Mouse (Mus musculus): ENCODE results near the gene Rnf7. TPM values are rescaled to one million over a fixed set of nuclear protein-coding genes. Genes with fewer than 3 reads are reported as not detected.
"Not testable (repeated sequence)": the region's sequence is repeated elsewhere in the genome, so short reads cannot be mapped to it uniquely, and the experiment has no call there.

Gene Rnf7
- total RNA-seq (2022): 10 to 100 TPM; 71.2 to 80.5 (median 77.9) TPM

DNA sequence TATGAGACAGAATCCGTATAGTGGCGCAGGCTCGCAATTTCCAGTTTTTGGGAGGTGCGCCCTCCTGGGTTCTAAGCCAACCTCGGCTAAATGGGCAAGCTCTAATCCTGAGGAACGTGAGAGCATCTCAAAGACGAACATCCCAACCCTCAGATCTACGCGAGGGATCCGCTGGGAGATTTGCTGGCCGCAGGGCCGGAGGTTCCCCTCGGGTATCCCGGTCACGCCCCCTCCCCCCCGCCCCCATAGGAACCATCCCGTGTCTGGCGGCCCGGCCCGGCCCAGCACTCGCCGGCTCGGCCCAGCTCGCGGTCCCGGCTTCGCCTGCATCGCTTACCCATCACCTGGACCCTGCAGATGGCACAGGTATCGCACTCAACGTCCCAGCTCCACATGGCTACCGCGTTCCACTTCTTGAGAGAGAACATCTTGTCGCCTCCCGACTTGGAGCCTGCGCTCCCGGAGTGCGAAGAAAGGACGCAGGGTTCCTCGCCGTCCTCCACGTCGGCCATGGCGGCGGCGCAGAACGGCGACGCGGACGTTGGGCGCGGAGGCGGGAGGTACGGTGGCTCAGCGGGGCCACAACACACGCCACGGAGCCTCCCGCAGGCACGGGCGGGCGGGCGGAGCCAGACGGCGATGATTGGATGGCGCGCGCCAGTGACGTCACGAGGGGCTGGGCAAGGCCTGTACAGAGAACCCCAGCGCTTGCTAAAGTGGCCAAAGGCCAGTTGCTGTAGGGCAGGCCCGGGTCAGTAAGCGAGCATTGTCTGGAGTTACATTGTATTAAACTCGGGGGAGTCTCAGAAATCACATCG, at the start of gene Rnf7:
Rnf7 (minus strand) TSS at position 605 of the 818 bp plus-strand sequence.
- peak; percentile 97 for DNase-seq

DNA sequence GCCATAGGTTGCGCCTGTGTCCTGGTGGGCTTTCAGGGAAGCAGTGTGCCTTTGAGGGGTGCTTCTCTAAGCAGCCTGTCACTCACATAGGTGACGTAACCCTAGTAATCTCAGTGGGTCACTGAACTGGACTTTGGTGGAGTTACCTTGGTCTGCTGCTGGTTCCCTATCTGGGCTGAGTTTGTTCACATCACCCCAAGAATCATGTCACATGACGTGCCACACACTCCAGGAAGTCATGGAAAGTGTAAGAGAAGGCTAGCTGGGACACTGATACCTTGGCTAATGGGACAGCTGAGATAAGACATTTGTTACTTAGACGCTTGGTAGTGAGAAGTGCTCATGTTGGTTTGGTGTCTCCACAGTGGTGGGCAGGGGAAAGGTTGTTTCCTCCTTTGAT, 47.5 kb upstream of the Rnf7 start:
- no peak for DNase-seq

DNA sequence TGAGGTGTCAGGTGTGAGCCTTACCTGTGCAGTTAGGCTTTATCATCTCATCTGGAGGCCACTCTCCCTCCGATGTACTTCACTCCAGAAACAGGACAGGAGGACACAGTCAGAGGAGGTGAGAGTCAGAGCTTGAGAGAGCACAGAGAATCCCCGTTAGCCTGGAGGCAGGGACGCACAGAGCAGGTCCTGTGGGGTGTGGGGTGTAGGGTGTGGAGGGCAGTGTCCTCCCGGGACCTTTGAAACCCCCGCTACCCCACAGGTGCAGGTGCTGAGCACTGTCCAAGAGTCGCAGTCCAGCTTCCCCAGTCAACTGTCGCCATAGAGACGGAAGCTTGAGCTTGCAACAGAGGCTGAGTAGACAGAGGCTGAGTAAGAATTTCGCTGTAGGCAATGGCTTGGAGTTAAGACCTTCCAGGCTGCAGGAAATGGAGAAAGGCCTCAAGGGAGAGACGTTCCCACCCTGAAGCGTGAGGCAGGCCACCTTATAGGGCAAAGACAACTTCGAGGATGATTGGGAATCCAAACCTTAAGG, 46.6 kb upstream of the Rnf7 start, which contains the start of gene Gm28729:
Gm28729 (minus strand) TSS at position 293 of the 535 bp plus-strand sequence.
- no peak for DNase-seq

DNA sequence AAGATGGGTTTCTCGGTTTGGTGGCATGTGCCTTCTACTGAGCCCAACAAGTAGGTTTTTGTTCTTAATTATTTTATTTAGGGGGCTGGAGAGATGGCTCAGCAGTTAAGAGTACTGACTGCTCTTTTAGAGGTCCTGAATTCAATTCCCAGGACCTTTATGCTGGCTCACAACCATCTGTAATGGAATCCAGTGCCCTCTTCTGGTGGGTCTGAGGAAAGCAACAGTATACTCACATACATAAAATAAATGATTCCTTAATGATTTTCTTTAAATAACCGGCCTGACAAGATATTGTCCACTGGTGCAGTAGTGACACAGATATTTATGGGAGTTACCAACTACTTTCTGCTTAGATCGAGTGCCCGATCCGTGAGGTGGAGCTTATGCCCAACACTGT, 44.7 kb upstream of the Rnf7 start:
- no peak for DNase-seq

DNA sequence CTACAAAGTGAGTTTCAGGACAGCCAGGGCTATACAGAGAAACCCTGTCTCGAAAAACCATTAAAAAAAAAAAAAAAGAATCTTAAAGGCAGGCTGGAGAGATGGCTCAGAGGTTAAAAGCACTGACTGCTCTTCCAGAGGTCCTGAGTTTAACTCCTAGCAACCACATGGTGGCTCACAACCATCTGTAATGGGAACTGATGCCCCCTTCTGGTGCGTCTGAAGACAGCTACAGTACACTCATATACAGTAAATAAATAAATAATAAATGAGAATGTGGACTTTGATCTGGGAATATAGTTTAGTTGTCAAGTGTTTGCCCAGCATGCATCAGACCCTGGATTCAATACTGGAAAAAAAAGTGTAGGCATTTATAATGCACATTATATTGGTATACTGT, 43.1 kb upstream of the Rnf7 start:
- DNase-seq: not testable (repeated sequence)

DNA sequence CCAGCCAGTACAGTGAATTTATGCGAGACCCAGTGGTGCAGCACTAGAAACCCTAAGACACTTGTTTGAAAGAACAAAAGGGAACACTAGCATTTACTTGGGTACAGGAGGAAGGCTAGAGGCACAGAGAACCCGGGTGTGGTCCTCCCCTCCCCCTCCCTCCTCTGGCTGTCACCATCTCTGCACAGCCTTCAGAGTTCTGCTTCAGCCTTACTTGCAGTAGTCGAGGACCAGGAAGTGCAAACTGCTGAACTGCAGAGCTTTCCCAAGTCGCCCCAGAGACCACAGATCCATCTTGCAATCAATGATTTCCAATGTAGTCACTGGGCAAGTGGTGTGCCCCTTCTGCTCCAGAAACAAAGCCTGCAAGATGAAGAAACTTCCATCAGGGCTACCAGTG, 39.0 kb upstream of the Rnf7 start:
- DNase-seq: no peak

DNA sequence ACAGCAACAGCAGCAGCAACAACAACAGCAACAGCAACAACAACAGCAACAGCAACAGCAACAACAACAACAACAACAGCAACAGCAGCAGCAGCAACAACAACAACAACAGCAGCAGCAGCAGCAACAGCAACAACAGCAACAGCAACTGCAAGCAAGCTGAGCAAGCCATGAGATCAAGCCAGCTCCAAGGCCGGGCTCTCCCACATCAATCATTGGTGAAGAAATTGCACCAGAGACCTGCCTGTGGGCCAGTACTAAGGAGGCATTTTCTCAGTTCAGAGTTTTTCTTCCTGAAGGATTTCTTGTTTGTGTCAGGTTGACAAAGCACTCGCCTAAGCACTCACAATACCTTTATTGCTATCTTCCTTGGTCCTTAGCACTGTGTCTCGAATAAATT, 38.3 kb upstream of the Rnf7 start:
- peak; percentile 55 for DNase-seq

DNA sequence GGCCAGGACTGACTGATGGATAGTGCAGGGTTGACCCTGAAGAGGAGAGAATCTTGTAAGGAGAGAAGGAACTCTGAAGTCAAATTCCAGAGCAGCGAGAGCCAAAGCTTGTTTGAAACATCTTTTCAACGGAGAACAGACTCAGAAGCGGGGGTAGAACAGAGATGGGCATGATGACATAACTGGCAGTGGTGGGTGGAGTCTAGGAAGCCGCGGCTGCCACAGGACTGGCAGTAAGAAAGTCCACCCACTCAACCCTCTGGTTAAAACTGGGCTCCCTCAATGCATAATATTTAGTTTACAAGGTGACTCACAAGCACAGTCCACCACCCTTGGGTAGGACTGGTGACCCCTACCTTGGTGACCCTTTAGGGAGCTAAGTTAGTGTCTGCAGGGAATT, 37.3 kb upstream of the Rnf7 start:
- DNase-seq: no peak

DNA sequence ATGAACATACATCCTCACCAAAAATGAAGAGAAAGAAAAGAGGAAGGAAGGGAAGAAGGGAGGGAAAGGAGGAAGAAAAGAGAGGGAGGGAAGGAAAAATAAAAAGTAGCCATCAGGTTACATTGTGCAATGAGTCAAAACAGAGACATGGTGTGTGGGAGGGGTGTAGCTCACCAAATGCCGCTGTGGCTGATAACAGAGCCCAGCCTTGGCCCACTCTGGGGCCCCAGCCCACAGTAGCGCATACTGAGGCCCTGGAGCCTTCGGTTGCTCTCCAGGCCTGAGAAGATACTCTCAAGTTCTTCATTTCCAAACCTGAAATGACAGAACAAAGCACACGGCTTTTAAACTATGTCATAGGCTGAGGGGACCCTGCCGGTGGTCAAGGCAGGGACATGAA, 35.8 kb upstream of the Rnf7 start:
- DNase-seq: no peak

DNA sequence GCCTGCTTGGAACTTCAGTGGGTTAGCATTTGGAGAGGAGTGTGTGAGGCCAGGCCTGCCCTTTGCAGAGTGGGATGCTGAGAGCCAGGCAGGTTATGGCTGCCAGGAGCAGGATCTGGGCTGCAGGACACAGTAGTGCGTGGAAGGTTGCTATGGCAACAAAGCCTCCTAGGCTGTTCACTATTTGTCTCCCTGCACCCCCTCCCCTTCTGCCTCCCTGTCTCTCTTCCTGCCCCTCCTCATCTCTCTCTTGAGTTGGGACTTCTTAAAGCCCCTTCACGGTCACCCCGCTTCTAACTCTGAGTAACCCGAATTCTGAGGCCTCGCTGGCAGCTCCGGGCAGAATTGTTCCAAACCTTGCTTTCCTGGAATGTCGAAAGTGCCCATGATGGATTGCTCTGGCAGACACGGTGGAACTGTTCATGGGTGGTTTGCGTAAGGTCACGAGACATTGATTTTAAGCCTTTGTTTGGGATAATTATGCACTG, 27.6 kb upstream of the Rnf7 start:
- peak; percentile 66 for DNase-seq

DNA sequence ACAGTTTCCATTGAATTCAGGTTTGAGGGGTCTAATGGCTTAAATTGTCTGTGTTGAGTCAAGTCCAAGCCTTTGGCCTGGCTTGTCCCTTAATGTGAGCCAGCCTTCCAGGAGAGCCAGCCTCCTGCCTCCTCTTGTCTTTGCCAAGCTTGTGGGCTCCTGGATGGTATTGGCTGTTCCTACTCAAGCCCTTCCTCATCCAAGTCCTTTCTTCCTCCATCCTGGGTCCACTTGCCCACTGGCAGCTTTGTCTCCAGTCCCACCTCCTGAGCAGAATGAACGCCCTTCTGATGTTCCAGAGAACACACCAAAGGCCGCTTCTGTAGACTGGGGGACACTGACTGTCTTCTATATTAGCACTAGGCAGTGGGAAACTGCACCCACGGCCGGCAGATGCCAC, 26.7 kb upstream of the Rnf7 start:
- no peak for DNase-seq

DNA sequence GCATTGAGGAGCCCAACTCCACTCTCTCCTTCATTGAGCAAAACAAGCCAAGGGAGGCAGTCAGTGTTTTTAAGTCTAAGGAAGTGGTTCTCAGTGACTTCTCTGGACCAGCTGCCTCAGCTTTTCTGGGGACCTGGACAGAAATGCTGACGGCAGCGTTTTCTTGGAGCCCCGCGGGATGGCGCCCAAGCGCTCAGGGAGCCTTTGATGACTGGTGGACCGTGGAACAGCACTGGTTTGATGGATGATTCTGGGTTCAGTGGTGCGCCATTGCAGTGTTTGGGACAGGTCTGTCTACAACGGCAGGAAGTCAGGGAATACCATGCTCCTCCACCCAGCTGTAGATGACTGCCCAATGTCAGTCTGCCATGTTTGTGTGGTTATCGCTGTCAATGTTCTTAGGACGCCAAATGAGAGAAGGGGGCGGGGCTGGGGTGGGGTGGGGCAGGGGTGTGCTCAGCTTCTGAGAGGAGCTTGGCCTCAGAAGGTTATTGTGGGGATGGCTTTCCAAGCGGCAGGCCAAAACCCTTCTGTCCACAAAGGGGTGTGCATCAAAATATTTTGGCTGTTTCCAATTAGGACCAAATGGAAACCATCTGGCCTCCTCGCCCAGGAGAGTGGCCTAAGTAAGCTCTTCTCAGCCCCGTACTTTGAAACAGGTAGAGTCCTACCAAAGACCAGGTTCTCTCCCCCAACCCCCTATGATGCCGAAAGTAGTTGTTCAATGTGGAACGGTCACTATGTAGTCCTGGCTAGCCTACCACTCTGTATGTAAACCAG, 25.8 kb upstream of the Rnf7 start:
- DNase-seq: no peak

DNA sequence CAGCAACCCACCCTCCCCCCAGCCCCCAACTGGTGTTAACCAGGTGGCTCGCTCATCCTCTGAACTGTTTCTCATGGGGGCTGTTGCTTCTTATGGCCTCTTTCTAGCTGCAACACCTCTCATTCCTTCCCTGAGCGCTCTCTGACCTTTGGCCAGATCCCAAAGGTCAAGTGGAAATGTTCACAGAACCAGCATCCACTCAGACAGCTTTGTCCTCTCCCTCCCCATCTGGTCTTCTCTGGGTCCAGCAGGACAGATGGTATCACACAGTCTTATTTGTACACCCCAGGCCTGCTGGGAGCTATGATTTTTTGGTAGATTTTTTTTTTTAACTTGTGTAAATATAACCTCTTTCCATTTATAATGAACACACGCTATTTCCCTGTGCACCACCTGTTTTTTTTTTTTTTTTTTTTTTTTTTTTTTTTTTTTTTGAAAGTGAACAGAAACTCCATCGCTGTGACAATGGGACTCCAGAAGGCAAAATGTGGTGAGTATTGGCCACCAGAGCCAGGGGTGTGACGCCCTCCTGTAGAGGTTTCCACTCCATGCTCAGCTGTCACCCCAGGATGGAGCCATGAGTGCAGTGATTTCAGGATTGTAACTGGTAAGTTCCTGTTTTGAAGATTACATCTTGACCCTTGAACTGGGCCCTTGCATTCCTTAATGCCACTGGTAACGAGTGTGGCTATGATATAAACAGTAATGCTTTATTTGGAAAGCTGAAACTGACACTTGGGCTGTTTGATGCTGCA, 24.6 kb upstream of the Rnf7 start:
- DNase-seq: no peak

DNA sequence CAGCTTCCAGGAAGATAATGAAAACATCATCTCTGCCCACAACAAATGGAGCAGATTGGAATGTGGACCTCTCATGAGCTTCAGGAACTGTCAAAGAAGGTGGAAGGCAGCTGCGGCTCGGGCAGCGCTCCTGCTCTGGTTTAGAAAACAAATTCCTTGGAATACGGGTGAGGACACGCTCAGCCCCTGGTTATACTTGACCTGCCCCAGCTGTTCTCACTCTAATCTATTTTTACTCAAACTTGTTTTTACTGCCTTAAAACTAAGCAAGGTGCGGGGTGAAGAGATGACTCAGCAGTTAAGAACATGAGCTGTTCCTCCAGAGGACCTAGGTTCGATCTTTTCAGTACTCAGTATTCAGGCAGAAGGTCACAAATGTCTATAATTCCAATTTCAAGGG, 22.7 kb upstream of the Rnf7 start:
- no peak for DNase-seq

DNA sequence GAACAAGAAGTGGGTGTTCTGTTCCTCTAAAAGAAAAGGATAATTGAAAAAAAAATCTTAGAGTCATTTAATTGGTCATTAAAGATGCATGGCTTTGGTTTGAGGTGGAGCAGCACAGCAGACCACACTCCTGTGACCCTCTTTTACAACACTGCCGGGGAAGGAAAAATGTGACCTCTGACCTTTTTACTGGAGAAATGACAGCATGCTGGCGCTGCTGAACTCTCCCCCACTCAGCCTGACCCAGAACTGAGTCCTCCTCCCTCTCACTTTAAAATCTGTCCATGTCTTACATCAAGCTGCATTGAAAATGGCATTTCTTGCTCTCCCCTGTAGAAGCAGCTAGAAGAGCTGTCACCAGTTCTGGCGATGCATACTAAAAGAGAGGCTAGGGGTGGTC, 14.7 kb upstream of the Rnf7 start:
- DNase-seq: no peak

DNA sequence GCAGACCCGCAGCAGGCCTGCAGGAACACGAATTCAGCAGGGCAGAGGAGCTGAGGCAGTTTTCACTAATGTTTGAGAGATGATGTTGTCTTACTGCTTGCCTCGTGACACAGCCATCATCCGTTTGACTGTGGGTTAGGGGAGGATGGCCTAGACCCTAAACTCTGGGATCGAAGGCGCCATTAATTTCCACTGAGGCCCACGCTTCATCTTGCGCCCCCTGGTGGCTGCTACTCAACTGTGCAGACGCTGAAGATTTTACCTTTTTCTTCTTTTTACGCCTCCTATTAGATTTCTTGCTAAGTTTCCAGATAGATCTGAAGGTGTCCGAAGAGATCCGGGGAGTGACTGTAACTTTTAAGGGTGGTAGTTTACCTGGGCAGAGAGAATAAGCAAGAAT, 13.3 kb upstream of the Rnf7 start:
- peak; percentile 12 for DNase-seq

DNA sequence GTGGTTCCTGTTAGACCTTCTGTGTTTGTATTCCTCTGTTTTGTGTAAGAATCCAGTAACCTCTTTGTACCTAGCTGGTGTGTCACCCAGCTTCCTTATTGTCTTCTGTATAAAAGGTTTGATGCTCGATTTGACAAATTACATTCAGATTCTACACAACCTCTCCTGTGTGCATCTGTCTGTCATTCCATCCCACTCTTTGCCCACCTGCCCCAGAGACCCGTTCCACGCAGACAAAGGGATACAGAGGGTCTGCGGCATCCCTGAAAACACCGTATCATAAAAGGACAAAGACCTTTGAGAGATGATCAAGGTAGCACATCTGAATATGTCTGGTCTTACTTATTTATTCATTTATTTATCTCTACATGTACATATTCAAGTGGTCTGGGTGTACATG, 9.4 kb upstream of the Rnf7 start:
- DNase-seq: not testable (repeated sequence)

DNA sequence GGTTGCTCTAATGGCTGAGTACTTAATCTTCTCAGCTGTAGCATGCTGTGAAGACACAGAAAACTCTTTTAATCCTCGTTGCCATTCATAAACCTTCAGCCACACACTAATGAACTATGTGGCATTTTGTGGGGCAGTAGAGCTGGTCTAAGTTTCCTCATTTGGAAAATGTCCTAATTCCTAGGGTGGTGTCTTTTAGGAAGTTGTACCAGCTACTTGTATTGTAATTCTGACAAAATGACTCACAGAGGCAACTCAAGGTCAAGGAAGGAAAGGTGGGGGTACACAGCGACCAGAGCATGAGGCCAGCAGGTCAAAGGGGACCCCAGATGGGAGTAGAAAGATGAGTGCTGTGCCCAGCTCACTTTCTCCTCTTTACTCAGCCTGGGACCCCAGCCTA, 5.2 kb upstream of the Rnf7 start:
- no peak for DNase-seq

DNA sequence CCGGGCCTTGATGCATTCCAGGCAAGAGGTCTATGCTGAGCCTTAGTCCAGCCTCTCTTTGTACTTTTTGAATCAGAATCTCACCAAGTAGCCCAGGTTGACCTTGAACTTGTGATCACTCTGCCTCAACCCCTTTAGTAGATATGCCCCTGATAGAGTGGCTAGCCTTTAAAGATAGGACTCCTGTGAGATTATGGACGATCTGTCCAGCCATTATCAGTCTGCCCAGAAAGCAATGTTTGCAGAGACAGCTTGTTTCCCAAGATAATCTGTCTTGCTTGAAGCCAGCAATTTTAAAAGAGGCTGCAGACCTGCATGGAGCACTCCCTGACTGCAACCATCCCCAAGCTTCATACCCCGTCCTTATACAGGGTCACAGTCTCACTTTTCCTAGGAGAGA, 4.6 kb upstream of the Rnf7 start:
- no peak for DNase-seq

DNA sequence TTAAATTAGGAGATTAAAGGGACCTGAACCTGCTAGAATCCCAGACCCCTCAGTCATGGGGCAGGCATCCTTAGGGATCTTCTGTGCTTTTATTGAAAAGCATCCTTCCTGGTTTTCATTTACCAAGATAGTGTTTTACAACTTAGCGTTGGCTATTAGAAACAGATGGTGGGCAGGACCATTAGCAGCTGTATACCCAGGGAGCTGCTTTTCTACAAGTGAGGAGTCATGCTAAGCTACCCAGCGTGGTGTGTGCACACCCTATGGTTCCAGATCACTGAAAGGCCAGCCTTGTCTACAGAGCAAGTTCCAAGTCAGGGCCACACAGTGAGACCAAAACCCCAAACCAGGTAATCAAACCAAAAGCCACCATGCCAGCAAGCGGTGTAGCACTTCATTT, 6.1 kb downstream of the Rnf7 start:
- DNase-seq: no peak

DNA sequence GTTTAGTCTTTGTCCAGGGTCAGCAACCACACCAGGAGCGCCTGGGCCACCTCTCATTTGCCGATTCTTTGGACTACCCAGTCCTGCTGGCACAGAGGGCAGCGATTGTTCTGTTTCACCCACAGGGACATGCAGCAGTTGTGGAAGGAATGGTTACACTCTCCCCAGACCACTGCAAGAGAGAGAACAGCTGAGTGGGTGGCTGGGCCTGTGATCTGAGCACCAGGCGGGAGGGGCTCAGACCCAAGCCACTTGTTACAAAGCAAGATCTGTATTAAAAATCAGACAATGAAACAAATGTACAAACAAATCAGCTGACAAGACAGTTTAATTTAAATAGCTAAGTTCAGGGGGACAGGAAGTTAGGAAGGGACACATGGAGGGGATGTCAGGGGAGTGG, 6.8 kb downstream of the Rnf7 start:
- not testable (repeated sequence) for DNase-seq

DNA sequence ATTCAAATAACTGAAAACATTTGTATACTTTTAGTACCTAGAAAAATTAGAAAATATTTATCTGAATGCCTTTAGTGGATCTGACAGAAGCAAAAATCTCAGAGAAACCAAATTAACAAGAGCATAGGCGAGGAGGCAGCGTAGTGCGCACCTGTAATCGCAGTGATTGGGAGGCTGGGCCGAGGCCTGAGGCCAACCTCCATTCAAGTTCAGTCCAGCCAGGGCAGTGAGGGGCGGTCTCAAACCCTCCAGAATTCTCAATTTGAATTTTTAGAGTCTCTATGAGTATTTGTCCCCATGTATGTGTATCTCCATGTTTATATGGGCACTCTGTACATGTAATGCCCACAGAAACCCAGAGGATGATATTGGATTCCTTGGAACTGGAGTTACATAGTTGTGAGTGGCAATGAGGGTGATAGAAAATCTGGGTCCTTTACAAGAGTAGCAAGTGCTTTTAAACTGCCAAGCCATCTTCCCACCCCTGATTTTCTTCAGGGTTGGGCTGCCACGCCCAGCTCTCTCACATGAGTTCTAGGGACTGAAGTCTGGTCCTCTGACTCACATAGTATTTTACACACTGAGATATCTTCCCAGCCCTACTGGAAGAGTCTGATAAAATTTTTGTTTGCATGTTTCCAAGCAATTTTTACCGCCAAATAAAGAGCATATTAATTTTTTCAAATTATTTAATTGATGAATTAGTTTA, 8.1 kb downstream of the Rnf7 start:
- DNase-seq: no peak

All from adrenal gland, adult 8-10 months (tissue).